Mouse (Mus musculus): ENCODE results near the gene Islr2. TPM values are rescaled to one million over a fixed set of nuclear protein-coding genes. Genes with fewer than 3 reads are reported as not detected.
A peak's percentile ranks its signal among the peaks of the same experiment; 100 is the strongest.

The Islr2 gene
- polyA plus RNA-seq, 1 experiment: not detected

GRCm38 (mm10) chr9:58246083-58246591 lies 42.0 kb upstream of the Islr2 start:
- H3K4me1 ChIP-seq (ENCODE audit: control insufficient read depth, insufficient read depth, low read length): peaks cover 28% of the 10 kb centered on the region
- H3K27ac ChIP-seq (ENCODE audit: insufficient read depth, low read depth, low read length): no peak overlapping the region
- H3K4me3 ChIP-seq (ENCODE audit: insufficient read depth, low read depth, low read length): no peak overlapping the region
- WGBS: 72% methylated on average over 4 of the region's 4 CpGs
- TF ChIP-seq POLR2A (IDR thresholded peaks at IDR 0.05; ENCODE audit: insufficient read depth, low read depth, low read length) (no peak), CTCF (IDR thresholded peaks at IDR 0.05; ENCODE audit: insufficient read depth, low read depth, low read length) (no peak)

GRCm38 (mm10) chr9:58243696-58244095 lies 39.6 kb upstream of the Islr2 start:
- Histone ChIP-seq H3K27ac (ENCODE audit: insufficient read depth, low read depth, low read length) (no peak overlapping the region), H3K4me3 (ENCODE audit: insufficient read depth, low read depth, low read length) (no peak overlapping the region), H3K4me1 (ENCODE audit: control insufficient read depth, insufficient read depth, low read length) (peaks cover 23% of the 10 kb centered on the region)
- no peak for TF ChIP-seq POLR2A (IDR thresholded peaks at IDR 0.05; ENCODE audit: insufficient read depth, low read depth, low read length)
- no peak for TF ChIP-seq CTCF (IDR thresholded peaks at IDR 0.05; ENCODE audit: insufficient read depth, low read depth, low read length)
- 87% methylated on average over 6 of the region's 6 CpGs for whole genome bisulfite sequencing

DNA sequence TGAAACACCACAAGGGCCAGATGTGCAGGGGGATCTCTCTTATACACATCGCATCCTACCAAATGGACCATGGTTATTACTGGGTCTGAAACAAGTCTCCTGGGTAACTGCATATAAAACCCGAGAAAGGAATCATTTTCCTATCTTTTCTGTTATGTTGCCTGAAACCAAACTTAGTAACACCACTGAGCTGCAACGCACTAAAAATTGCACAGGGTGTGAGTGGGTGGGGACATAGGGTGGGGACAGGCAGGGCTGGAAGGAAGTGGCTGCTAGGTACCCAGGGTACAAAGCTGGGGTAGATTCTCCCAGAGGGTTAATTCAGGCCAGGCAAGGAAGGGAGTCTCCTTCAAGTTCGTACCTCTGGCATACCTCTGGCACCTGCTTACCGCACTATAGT lies 38.6 kb upstream of the Islr2 start:
- Histone ChIP-seq H3K4me1 (ENCODE audit: control insufficient read depth, insufficient read depth, low read length) (peaks cover 22% of the 10 kb centered on the region), H3K27ac (ENCODE audit: insufficient read depth, low read depth, low read length) (0 out of 2 replicates have a peak overlapping the region, but pooled peaks have one; percentile 32), H3K4me3 (ENCODE audit: insufficient read depth, low read depth, low read length) (no peak overlapping the region)
- WGBS: 47% methylated on average over 5 of the region's 5 CpGs
- TF ChIP-seq CTCF (IDR thresholded peaks at IDR 0.05; ENCODE audit: insufficient read depth, low read depth, low read length) (no peak), POLR2A (IDR thresholded peaks at IDR 0.05; ENCODE audit: insufficient read depth, low read depth, low read length) (no peak)

GRCm38 (mm10) chr9:58241780-58242485 lies 37.8 kb upstream of the Islr2 start:
- H3K4me3 ChIP-seq (ENCODE audit: insufficient read depth, low read depth, low read length): no peak overlapping the region
- 0 out of 2 replicates have a peak overlapping the region, but pooled peaks have one; percentile 32 for H3K27ac ChIP-seq (ENCODE audit: insufficient read depth, low read depth, low read length)
- 31% methylated on average over 9 of the region's 9 CpGs for WGBS
- peaks cover 17% of the 10 kb centered on the region for H3K4me1 ChIP-seq (ENCODE audit: control insufficient read depth, insufficient read depth, low read length)
- TF ChIP-seq POLR2A (IDR thresholded peaks at IDR 0.05; ENCODE audit: insufficient read depth, low read depth, low read length) (no peak), CTCF (IDR thresholded peaks at IDR 0.05; ENCODE audit: insufficient read depth, low read depth, low read length) (no peak)

GRCm38 (mm10) chr9:58234502-58235015 lies 30.4 kb upstream of the Islr2 start:
- WGBS: 98% methylated on average over 28 of the region's 28 CpGs
- no peak overlapping the region for H3K27ac ChIP-seq (ENCODE audit: insufficient read depth, low read depth, low read length)
- no peak overlapping the region for H3K4me3 ChIP-seq (ENCODE audit: insufficient read depth, low read depth, low read length)
- TF ChIP-seq CTCF (IDR thresholded peaks at IDR 0.05; ENCODE audit: insufficient read depth, low read depth, low read length) (no peak), POLR2A (IDR thresholded peaks at IDR 0.05; ENCODE audit: insufficient read depth, low read depth, low read length) (no peak)
- H3K4me1 ChIP-seq (ENCODE audit: control insufficient read depth, insufficient read depth, low read length): no peaks in the 10 kb centered on the region

DNA sequence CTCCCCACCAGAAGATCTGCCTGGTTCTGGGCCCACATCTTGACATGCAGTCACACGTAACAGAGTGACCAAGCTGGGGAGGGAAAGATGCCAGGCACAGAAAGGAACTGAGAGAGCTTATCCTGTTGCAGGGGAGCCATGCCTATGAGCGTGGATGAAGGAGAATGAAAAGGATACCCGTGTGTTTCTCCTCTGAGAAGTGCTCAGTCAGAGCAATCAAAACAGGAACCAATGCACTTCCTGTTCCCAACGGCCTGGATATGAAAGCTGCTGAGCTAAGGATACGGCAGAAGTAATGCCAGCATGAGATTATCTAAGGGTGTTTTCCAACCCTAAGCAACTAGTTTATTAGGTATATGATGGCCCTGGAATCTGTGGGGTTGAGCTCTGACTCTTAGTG lies 28.3 kb upstream of the Islr2 start:
- no peak for TF ChIP-seq CTCF (IDR thresholded peaks at IDR 0.05; ENCODE audit: insufficient read depth, low read depth, low read length)
- no peak for TF ChIP-seq POLR2A (IDR thresholded peaks at IDR 0.05; ENCODE audit: insufficient read depth, low read depth, low read length)
- Histone ChIP-seq H3K4me3 (ENCODE audit: insufficient read depth, low read depth, low read length) (no peak overlapping the region), H3K27ac (ENCODE audit: insufficient read depth, low read depth, low read length) (no peak overlapping the region), H3K4me1 (ENCODE audit: control insufficient read depth, insufficient read depth, low read length) (no peaks in the 10 kb centered on the region)
- 84% methylated on average over 5 of the region's 5 CpGs for WGBS

GRCm38 (mm10) chr9:58231746-58232145 lies 27.6 kb upstream of the Islr2 start:
- no peak for TF ChIP-seq CTCF (IDR thresholded peaks at IDR 0.05; ENCODE audit: insufficient read depth, low read depth, low read length)
- TF ChIP-seq POLR2A (IDR thresholded peaks at IDR 0.05; ENCODE audit: insufficient read depth, low read depth, low read length): no peak
- WGBS: 79% methylated on average over 6 of the region's 6 CpGs
- no peak overlapping the region for H3K27ac ChIP-seq (ENCODE audit: insufficient read depth, low read depth, low read length)
- H3K4me3 ChIP-seq (ENCODE audit: insufficient read depth, low read depth, low read length): no peak overlapping the region
- no peaks in the 10 kb centered on the region for H3K4me1 ChIP-seq (ENCODE audit: control insufficient read depth, insufficient read depth, low read length)

- H3K4me3 ChIP-seq (ENCODE audit: insufficient read depth, low read depth, low read length): no peak overlapping the region
- no peak overlapping the region for H3K27ac ChIP-seq (ENCODE audit: insufficient read depth, low read depth, low read length)
- 97% methylated on average over 9 of the region's 9 CpGs for WGBS
- no peak for TF ChIP-seq CTCF (IDR thresholded peaks at IDR 0.05; ENCODE audit: insufficient read depth, low read depth, low read length)
- TF ChIP-seq POLR2A (IDR thresholded peaks at IDR 0.05; ENCODE audit: insufficient read depth, low read depth, low read length): no peak
- no peaks in the 10 kb centered on the region for H3K4me1 ChIP-seq (ENCODE audit: control insufficient read depth, insufficient read depth, low read length)
Observed at GRCm38 (mm10) chr9:58228777-58229466, 24.8 kb upstream of the Islr2 start.
